Mouse (Mus musculus): ENCODE results near the gene Cyp2d12. TPM values are rescaled to one million over a fixed set of nuclear protein-coding genes. Genes with fewer than 3 reads are reported as not detected.

Gene Cyp2d12
- polyA plus RNA-seq, 1 experiment: not detected

- H3K9me3 ChIP-seq (ENCODE audit: control insufficient read depth, low read length): no peaks in the 10 kb centered on the region; the same call in 1 of the 2 replicates
- no peaks in the 10 kb centered on the region for H3K4me1 ChIP-seq (ENCODE audit: control insufficient read depth)
- H3K27me3 ChIP-seq (ENCODE audit: control insufficient read depth): no peaks in the 10 kb centered on the region
- no peak overlapping the region for H3K4me3 ChIP-seq (replicated peaks)
- TF ChIP-seq GATA1 (IDR thresholded peaks at IDR 0.05; ENCODE audit: low read length): no peak
- TF ChIP-seq TAL1 (IDR thresholded peaks at IDR 0.05; ENCODE audit: low read length): no peak
- no peaks in the 10 kb centered on the region for H3K36me3 ChIP-seq (ENCODE audit: control insufficient read depth)
Observed at GRCm38 (mm10) chr15:82572856-82573255, 18.0 kb downstream of the Cyp2d12 start.

GRCm38 (mm10) chr15:82579071-82579470, 24.2 kb downstream of the Cyp2d12 start:
- Histone ChIP-seq H3K4me1 (ENCODE audit: control insufficient read depth) (no peaks in the 10 kb centered on the region), H3K27me3 (ENCODE audit: control insufficient read depth) (no peaks in the 10 kb centered on the region), H3K4me3 (replicated peaks) (no peak overlapping the region), H3K36me3 (ENCODE audit: control insufficient read depth) (no peaks in the 10 kb centered on the region), H3K9me3 (ENCODE audit: control insufficient read depth, low read length) (peaks cover 3% of the 10 kb centered on the region; the same call in 1 of the 2 replicates)
- TF ChIP-seq GATA1 (IDR thresholded peaks at IDR 0.05; ENCODE audit: low read length) (no peak), TAL1 (IDR thresholded peaks at IDR 0.05; ENCODE audit: low read length) (no peak)

GRCm38 (mm10) chr15:82582621-82583020, 27.7 kb downstream of the Cyp2d12 start:
- no peaks in the 10 kb centered on the region for H3K4me1 ChIP-seq (ENCODE audit: control insufficient read depth)
- TF ChIP-seq GATA1 (IDR thresholded peaks at IDR 0.05; ENCODE audit: low read length): no peak
- TF ChIP-seq TAL1 (IDR thresholded peaks at IDR 0.05; ENCODE audit: low read length): no peak
- H3K4me3 ChIP-seq (replicated peaks): no peak overlapping the region
- no peaks in the 10 kb centered on the region for H3K36me3 ChIP-seq (ENCODE audit: control insufficient read depth)
- H3K9me3 ChIP-seq (ENCODE audit: control insufficient read depth, low read length): peaks cover 3% of the 10 kb centered on the region; the same call in 1 of the 2 replicates
- H3K27me3 ChIP-seq (ENCODE audit: control insufficient read depth): no peaks in the 10 kb centered on the region

Other genes with a start within 250 kb of the Cyp2d12 start
- 17.6 and 23.0 TPM in 2 replicates for gene Naga, start 216.1 kb upstream of the Cyp2d12 start, polyA plus RNA-seq (2012)
- gene Pheta2, start 216.1 kb upstream of the Cyp2d12 start, polyA plus RNA-seq (2012): 1.8 and 2.3 TPM in 2 replicates
- gene Smdt1, start 216.1 kb upstream of the Cyp2d12 start, polyA plus RNA-seq (2012): 17.6 and 17.8 TPM in 2 replicates
- gene Ndufa6, start 200.8 kb upstream of the Cyp2d12 start, polyA plus RNA-seq (2012): 28.3 and 30.8 TPM in 2 replicates
- 0.08 TPM in 1 of 2 replicates, not detected in the other for gene Cyp2d22, start 174.8 kb upstream of the Cyp2d12 start, polyA plus RNA-seq (2012)
- gene Cyp2d11, start 161.1 kb upstream of the Cyp2d12 start, polyA plus RNA-seq (2012): not detected in 2 replicates
- 0.10 TPM in 1 of 2 replicates, not detected in the other for gene Cyp2d10, start 147.9 kb upstream of the Cyp2d12 start, polyA plus RNA-seq (2012)
- 0.06 TPM in 1 of 2 replicates, not detected in the other for gene Cyp2d9, start 121.6 kb upstream of the Cyp2d12 start, polyA plus RNA-seq (2012)
- not detected in 2 replicates for gene Cyp2d34, start 65.9 kb downstream of the Cyp2d12 start, polyA plus RNA-seq (2012)
- not detected in 2 replicates for gene Cyp2d40, start 209.1 kb downstream of the Cyp2d12 start, polyA plus RNA-seq (2012)
- gene Cyp2d26, start 239.2 kb downstream of the Cyp2d12 start, polyA plus RNA-seq (2012): 0.05 TPM in 1 of 2 replicates, not detected in the other